Mouse (Mus musculus) left cerebral cortex, adult 18-20 months (tissue): ENCODE measurements around the gene Pon1. TPM values are rescaled to one million over a fixed set of nuclear protein-coding genes. Genes with fewer than 3 reads are reported as not detected.

Experiments
- DNase-seq, 2 experiments: peaks; one replicate each; pipeline ENCODE4 v3.0.0; 2021 to 2022; ENCODE audit warnings: low spot score in 2 of 2, mixed read lengths in 1 of 2
- total RNA-seq, 2 experiments: library from RNA; stranded (reverse); gene quantifications; 2 replicates each; pipeline ENCODE4 v1.2.3; 2021

Gene Pon1
- total RNA-seq, 2 experiments from 2014 or later, result not detected

- no peak for DNase-seq
These were observed 57.7 kb downstream of the Pon1 start for GRCm38 (mm10) chr6:5136046-5136445.

- DNase-seq, result no peak
These were observed 58.8 kb downstream of the Pon1 start for GRCm38 (mm10) chr6:5134986-5135385.

GRCm38 (mm10) chr6:5129364-5130093, 64.2 kb downstream of the Pon1 start:
- no peak for DNase-seq

- DNase-seq, result no peak
These were observed 73.5 kb downstream of the Pon1 start for GRCm38 (mm10) chr6:5120229-5120628.

- no peak for DNase-seq
These were observed 74.4 kb downstream of the Pon1 start for GRCm38 (mm10) chr6:5119181-5119910.

Other genes starting within 250 kb of the Pon1 start
- 1 to 10 TPM; 1.7 to 2.6 TPM for gene Pon3, start 62.3 kb upstream of the Pon1 start, total RNA-seq
- 10 to 100 TPM; 17.5 to 19.2 TPM for gene Pon2, start 104.5 kb upstream of the Pon1 start, total RNA-seq
- gene Asb4, start 189.4 kb upstream of the Pon1 start, total RNA-seq, result 1 to 10 TPM in 1 of 2 experiments, under 1 TPM in 1; 0.94 to 1.6 TPM